Mouse (Mus musculus) heart, adult 2 months (tissue): ENCODE results near the gene Hamp.

Experiments
- CTCF ChIP-seq: fragments of 200-600 bp; IDR thresholded peaks from 2 replicates; pipeline ENCODE4 v1.8.1; 2022; ENCODE audit warnings: antibody characterized with exemption, mild to moderate bottlenecking, moderate library complexity
- EP300 ChIP-seq: fragments of 200-500 bp; IDR thresholded peaks from 2 replicates; pipeline ENCODE4 v1.6.1; 2011; ENCODE audit warnings: low read depth, low read length, control low read depth; ENCODE audit not compliant: insufficient read depth
- POLR2A ChIP-seq: fragments of 200-500 bp; IDR thresholded peaks from 2 replicates; pipeline ENCODE4 v1.6.1; 2011; ENCODE audit warnings: mild to moderate bottlenecking, low read depth, low read length, control low read depth; ENCODE audit not compliant: insufficient read depth

- TF ChIP-seq CTCF = no peak
- no peak for TF ChIP-seq EP300
- TF ChIP-seq POLR2A = no peak
These were observed 26.6 kb downstream of the Hamp start for GRCm38 (mm10) chr7:30917219-30917618.
